Mouse (Mus musculus) gastrocnemius, adult 2 months (tissue): ENCODE measurements around the gene Nedd9. TPM values are rescaled to one million over a fixed set of nuclear protein-coding genes. Genes with fewer than 3 reads are reported as not detected.
"Not testable (repeated sequence)": the region's sequence is repeated elsewhere in the genome, so short reads cannot be mapped to it uniquely, and the experiment has no call there.

Experiments used
- DNase-seq: peaks from one replicate; pipeline ENCODE4 v3.0.0; 2022
- H3K27ac ChIP-seq: fragments of 200-600 bp; 2 replicates; pipeline ENCODE4 v1.8.1; 2022; ENCODE audit warnings: mild to moderate bottlenecking
- H3K4me3 ChIP-seq: fragments of 200-600 bp; 2 replicates; pipeline ENCODE4 v1.8.1; 2022; ENCODE audit warnings: mild to moderate bottlenecking, moderate library complexity
- CTCF ChIP-seq: fragments of 200-600 bp; IDR thresholded peaks from 2 replicates; pipeline ENCODE4 v1.8.1; 2022; ENCODE audit warnings: antibody characterized with exemption, mild to moderate bottlenecking, moderate library complexity
- intact Hi-C: fragments of 180-260 bp; cut with DNase I; formaldehyde crosslinking; loops from one replicate; pipeline ENCODE4 v1.15.1; 2025
- total RNA-seq, 2 experiments: library from RNA; stranded (reverse); gene quantifications; 2 replicates each; pipeline ENCODE4 v1.2.3; 2021

Nedd9 gene
- total RNA-seq, 2 experiments from 2014 or later: 4.2 to 11.2 TPM

DNA sequence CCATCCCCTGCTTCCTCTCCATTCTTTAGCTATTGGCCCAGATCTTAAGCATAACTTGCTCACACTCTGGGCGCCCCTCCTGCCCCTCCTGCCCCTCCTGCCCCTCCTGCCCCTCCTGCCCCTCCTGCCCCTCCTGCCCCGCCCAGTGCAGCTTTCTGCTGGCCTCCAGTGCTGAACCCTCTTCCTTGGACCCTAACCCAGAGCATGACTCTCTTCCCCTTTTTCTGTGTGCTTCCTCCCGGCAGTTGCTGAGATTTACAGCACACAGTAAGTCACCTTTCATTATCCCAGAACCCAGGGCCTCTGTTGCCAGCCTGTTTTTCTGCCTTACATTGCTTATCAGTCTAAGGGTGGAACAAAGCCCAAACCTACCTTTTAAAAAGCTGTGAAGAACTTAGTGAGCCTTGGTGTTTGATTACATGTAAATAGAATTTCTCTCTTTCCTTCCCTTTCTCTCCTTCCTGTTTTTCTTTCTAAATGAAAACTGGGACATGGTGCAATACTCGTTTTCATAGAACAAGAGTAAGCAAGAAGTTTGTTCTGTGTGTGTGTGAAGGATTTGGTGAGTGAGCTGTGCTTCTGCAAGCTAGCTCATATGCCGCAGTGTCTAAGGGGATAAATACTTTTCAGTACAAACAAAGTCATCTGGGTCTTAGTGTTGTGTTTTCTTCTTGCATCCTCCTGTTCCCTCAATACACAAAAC lies 223.7 kb downstream of the Nedd9 start:
- no peak for DNase-seq
- H3K4me3 ChIP-seq: no peak overlapping the region
- no peak overlapping the region for H3K27ac ChIP-seq
- TF ChIP-seq CTCF: no peak
- intact Hi-C loops: no loop called here

GRCm38 (mm10) chr13:41261617-41262016 lies 225.5 kb downstream of the Nedd9 start:
- DNase-seq, intact Hi-C loops, H3K4me3 ChIP-seq, H3K27ac ChIP-seq: not testable (repeated sequence)

Other genes with a start within 250 kb of the Nedd9 start
- 10 to 100 TPM; 37.7 to 42.7 TPM for gene Smim13, start 237.5 kb downstream of the Nedd9 start, total RNA-seq
- not detected for gene Gm17364, start 213.4 kb downstream of the Nedd9 start, total RNA-seq
- gene Tmem170b, start 118.5 kb upstream of the Nedd9 start, total RNA-seq: 10 to 100 TPM; 24.8 to 29.0 TPM